Mouse (Mus musculus): ENCODE measurements around the gene Abcc4. TPM values are rescaled to one million over a fixed set of nuclear protein-coding genes. Genes with fewer than 3 reads are reported as not detected.

Gene Abcc4
- total and polyA plus RNA-seq, 3 experiments = 10.4 to 28.7 (median 26.5) TPM

GRCm38 (mm10) chr14:118699508-118699907 is 6.5 kb downstream of the Abcc4 start:
- H3K9me3 ChIP-seq (replicated peaks; ENCODE audit: low read length) = peaks cover 11% of the 10 kb centered on the region
- no peak for DNase-seq (ENCODE audit: extremely low read depth)
- in situ Hi-C loops (cut with MboI; ENCODE audit: low pct_ligation_motif_present, low pct_unique_long_range_greater_than_20kb, low sequenced_read_pairs) (loop anchor here (25.0 kb wide), 1 partner anchor 1588 kb away; the partner anchor contains the start of gene Mbnl2), dilution Hi-C loops (cut with MboI; ENCODE audit: extremely low pct_ligation_motif_present, extremely low pct_unique_long_range_greater_than_20kb, low sequenced_read_pairs) (no loop called here)
- peak in 1 of 2 experiments; percentile 64; a peak in 2 of 4 replicates for TF ChIP-seq CTCF (conservative IDR thresholded peaks at IDR 0.05 in 1 of 2, IDR thresholded peaks at IDR 0.05 in 1 of 2; ENCODE audit: low read depth in 2 of 2, low read length in 2 of 2)
- no peak for TF ChIP-seq MEF2A (IDR thresholded peaks at IDR 0.05; ENCODE audit: borderline replicate concordance, low read depth, low read length)
- peak; percentile 69 for TF ChIP-seq RAD21 (IDR thresholded peaks at IDR 0.05; ENCODE audit: low read depth, low read length)
- peak; percentile 6; the same call in 1 of the 2 replicates for TF ChIP-seq MXI1 (IDR thresholded peaks at IDR 0.05; ENCODE audit: low read depth, low read length)
- peak; percentile 58 for TF ChIP-seq SMC3 (IDR thresholded peaks at IDR 0.05; ENCODE audit: low read depth, low read length)
- H3K4me2 ChIP-seq (ENCODE audit: insufficient read depth, low read depth, poor library complexity, severe bottlenecking) = peak overlapping the region; percentile 87
- peaks cover 55% of the 10 kb centered on the region for H3K79me2 ChIP-seq (replicated peaks; ENCODE audit: control insufficient read depth, extremely low read depth, insufficient read depth, poor library complexity, severe bottlenecking)
- peaks cover 31 to 85% of the 10 kb centered on the region in 2 experiments for H3K4me1 ChIP-seq (ENCODE audit: control insufficient read depth in 1 of 2, insufficient read depth in 2 of 2)
- H3K4me3 ChIP-seq (replicated peaks in 1 of 3; ENCODE audit: low read depth in 2 of 3, low read length in 2 of 3, poor library complexity in 1 of 3) = peak overlapping the region; percentile 22 to 55 (median 51)
- peak overlapping the region; percentile 71 for H3K27ac ChIP-seq (ENCODE audit: insufficient read depth, low read depth)
- no peaks in the 10 kb centered on the region for H3K27me3 ChIP-seq (replicated peaks)
- H3K9ac ChIP-seq (ENCODE audit: insufficient read depth, low read depth) = peak overlapping the region; percentile 82
- H3K36me3 ChIP-seq (replicated peaks in 1 of 2; ENCODE audit: control insufficient read depth in 1 of 2, insufficient read depth in 1 of 2, low read length in 1 of 2) = peaks cover 23 to 65% of the 10 kb centered on the region in 2 experiments

GRCm38 (mm10) chr14:118696556-118697289 is 9.3 kb downstream of the Abcc4 start:
- Histone ChIP-seq H3K4me3 (replicated peaks in 1 of 3; ENCODE audit: low read depth in 2 of 3, low read length in 2 of 3, poor library complexity in 1 of 3) (no peak overlapping the region), H3K79me2 (replicated peaks; ENCODE audit: control insufficient read depth, extremely low read depth, insufficient read depth, poor library complexity, severe bottlenecking) (peaks cover 41% of the 10 kb centered on the region), H3K27me3 (replicated peaks) (no peaks in the 10 kb centered on the region), H3K36me3 (replicated peaks in 1 of 2; ENCODE audit: control insufficient read depth in 1 of 2, insufficient read depth in 1 of 2, low read length in 1 of 2) (peaks cover 27 to 59% of the 10 kb centered on the region in 2 experiments), H3K4me1 (ENCODE audit: control insufficient read depth in 1 of 2, insufficient read depth in 2 of 2) (peaks cover 29 to 81% of the 10 kb centered on the region in 2 experiments), H3K9ac (ENCODE audit: insufficient read depth, low read depth) (no peak overlapping the region), H3K27ac (ENCODE audit: insufficient read depth, low read depth) (no peak overlapping the region), H3K9me3 (replicated peaks; ENCODE audit: low read length) (peaks cover 11% of the 10 kb centered on the region), H3K4me2 (ENCODE audit: insufficient read depth, low read depth, poor library complexity, severe bottlenecking) (no peak overlapping the region)
- TF ChIP-seq TCF12 (IDR thresholded peaks at IDR 0.05; ENCODE audit: low read depth, low read length) (no peak), RAD21 (IDR thresholded peaks at IDR 0.05; ENCODE audit: low read depth, low read length) (no peak), RCOR1 (conservative IDR thresholded peaks at IDR 0.05; ENCODE audit: low read depth, low read length) (no peak), ZKSCAN1 (IDR thresholded peaks at IDR 0.05; ENCODE audit: borderline replicate concordance, low read depth, low read length) (no peak), USF2 (conservative IDR thresholded peaks at IDR 0.05; ENCODE audit: low read depth, low read length) (no peak), POLR2A (IDR thresholded peaks at IDR 0.05; ENCODE audit: low read depth, low read length) (no peak), E2F4 (IDR thresholded peaks at IDR 0.05; ENCODE audit: insufficient replicate concordance, low read depth, low read length) (no peak), ETS1 (conservative IDR thresholded peaks at IDR 0.05; ENCODE audit: low read depth, low read length) (no peak), NELFE (IDR thresholded peaks at IDR 0.05; ENCODE audit: low read depth, low read length) (no peak), ZMIZ1 (IDR thresholded peaks at IDR 0.05; ENCODE audit: low read depth, low read length) (no peak)
- in situ Hi-C loops (cut with MboI; ENCODE audit: low pct_ligation_motif_present, low pct_unique_long_range_greater_than_20kb, low sequenced_read_pairs) = loop anchor here (25.0 kb wide), 1 partner anchor 1591 kb away; the partner anchor contains the start of gene Mbnl2
- DNase-seq (ENCODE audit: extremely low read depth) = no peak
- dilution Hi-C loops (cut with MboI; ENCODE audit: extremely low pct_ligation_motif_present, extremely low pct_unique_long_range_greater_than_20kb, low sequenced_read_pairs) = no loop called here
